Mouse (Mus musculus): ENCODE measurements at regions not wholly inside any gene's neighbourhood (a gene's known extent, or its start where the extent isn't known, plus 50 kb on each side); places are given as distances from the start of the nearest gene placed in this dataset.
"Not testable (repeated sequence)": the region's sequence is repeated elsewhere in the genome, so short reads cannot be mapped to it uniquely, and the experiment has no call there.

GRCm38 (mm10) chr16:23838696-23839095, 52.1 kb downstream of the Sst start:
- no peak for DNase-seq (ENCODE audit: low spot score in 2 of 2)

GRCm38 (mm10) chr16:23838114-23838513, 52.6 kb downstream of the Sst start:
- no peak for DNase-seq (ENCODE audit: low spot score in 2 of 2)

- no peak for DNase-seq (ENCODE audit: low spot score in 2 of 2)
Measured at GRCm38 (mm10) chr16:23834991-23835390, 55.8 kb downstream of the Sst start.

- no peak for DNase-seq (ENCODE audit: low spot score in 2 of 2)
Measured at GRCm38 (mm10) chr16:23833603-23834002, 57.2 kb downstream of the Sst start.

GRCm38 (mm10) chr16:23833042-23833423, 57.7 kb downstream of the Sst start:
- DNase-seq (ENCODE audit: low spot score in 2 of 2), result no peak

GRCm38 (mm10) chr16:23832393-23833041, 58.2 kb downstream of the Sst start:
- no peak for DNase-seq (ENCODE audit: low spot score in 2 of 2)

GRCm38 (mm10) chr16:23825662-23826061, 65.1 kb downstream of the Sst start:
- no peak for DNase-seq (ENCODE audit: low spot score in 2 of 2)

- no peak for DNase-seq (ENCODE audit: low spot score in 2 of 2)
Measured at GRCm38 (mm10) chr16:23785216-23785615, 105.5 kb downstream of the Sst start.

- DNase-seq (ENCODE audit: low spot score in 2 of 2), result no peak
Measured at GRCm38 (mm10) chr16:23784021-23784897, 106.5 kb downstream of the Sst start.

- no peak for DNase-seq (ENCODE audit: low spot score in 2 of 2)
Measured at GRCm38 (mm10) chr16:23780440-23781231, 110.1 kb downstream of the Sst start.

- DNase-seq (ENCODE audit: low spot score in 2 of 2), result no peak
Measured at GRCm38 (mm10) chr16:23777894-23778293, 112.9 kb downstream of the Sst start.

GRCm38 (mm10) chr16:23777041-23777440, 113.7 kb downstream of the Sst start:
- DNase-seq (ENCODE audit: low spot score in 2 of 2), result no peak

GRCm38 (mm10) chr16:23776501-23776900, 114.3 kb downstream of the Sst start:
- DNase-seq (ENCODE audit: low spot score in 2 of 2), result no peak

- DNase-seq (ENCODE audit: low spot score in 2 of 2), result no peak
Measured at GRCm38 (mm10) chr16:23758136-23758812, 132.5 kb downstream of the Sst start.

- no peak for DNase-seq (ENCODE audit: low spot score in 2 of 2)
Measured at GRCm38 (mm10) chr16:23737026-23737425, 153.7 kb downstream of the Sst start.

- no peak for DNase-seq (ENCODE audit: low spot score in 2 of 2)
Measured at GRCm38 (mm10) chr16:23735722-23736121, 155.0 kb downstream of the Sst start.

- no peak for DNase-seq (ENCODE audit: low spot score in 2 of 2)
Measured at GRCm38 (mm10) chr16:23726562-23726961, 164.2 kb downstream of the Sst start.

GRCm38 (mm10) chr16:23721745-23722144, 169.0 kb downstream of the Sst start:
- DNase-seq (ENCODE audit: low spot score in 2 of 2), result no peak

GRCm38 (mm10) chr16:23701156-23701555, 180.5 kb upstream of the Masp1 start:
- no peak for DNase-seq (ENCODE audit: low spot score in 2 of 2)

GRCm38 (mm10) chr16:23694226-23694625, 173.6 kb upstream of the Masp1 start:
- DNase-seq (ENCODE audit: low spot score in 2 of 2), result not testable (repeated sequence)

- no peak for DNase-seq (ENCODE audit: low spot score in 2 of 2)
Measured at GRCm38 (mm10) chr16:23690061-23690460, 169.4 kb upstream of the Masp1 start.

- no peak for DNase-seq (ENCODE audit: low spot score in 2 of 2)
Measured at GRCm38 (mm10) chr16:23686783-23687182, 166.2 kb upstream of the Masp1 start.
